Mouse (Mus musculus) E14TG2a.4 (cell line): ENCODE data around the gene Dclk2.

Experiments
- CTCF ChIP-seq: conservative IDR thresholded peaks from 2 replicates; pipeline ENCODE4 v1.5.1; 2014; ENCODE audit warnings: low read length
- NANOG ChIP-seq: IDR thresholded peaks from 2 replicates; pipeline ENCODE4 v1.6.1; 2014; ENCODE audit warnings: borderline replicate concordance, low read length, mixed read lengths

DNA sequence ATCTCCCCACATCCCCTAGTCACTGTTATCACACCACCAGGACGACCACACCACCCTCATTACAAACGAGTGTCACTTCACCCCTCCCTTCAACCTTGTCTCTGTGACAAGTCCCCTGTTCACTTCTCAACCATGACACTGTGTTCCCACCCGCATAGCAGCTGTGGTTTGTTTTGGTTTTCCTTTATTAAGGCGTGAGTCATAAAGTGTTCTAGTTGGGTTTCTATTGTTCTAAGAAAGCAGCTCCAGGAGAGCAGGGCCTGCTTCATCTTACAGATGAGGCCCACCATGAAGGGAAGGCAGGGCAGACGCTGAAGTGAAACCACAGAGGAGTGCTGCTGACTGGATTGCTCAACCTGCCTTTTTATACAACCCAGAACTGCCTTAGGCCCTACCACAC, 83.3 kb downstream of the Dclk2 start:
- no peak for TF ChIP-seq CTCF
- no peak for TF ChIP-seq NANOG
